Mouse (Mus musculus): ENCODE measurements at regions not wholly inside any gene's neighbourhood (a gene's known extent, or its start where the extent isn't known, plus 50 kb on each side); places are given as distances from the start of the nearest gene placed in this dataset.

GRCm38 (mm10) chr13:26594313-26594712, 175.7 kb downstream of the Hdgfl1 start:
- Histone ChIP-seq H3K27me3 (no peaks in the 10 kb centered on the region), H3K27ac (replicated peaks) (no peak overlapping the region), H3K4me3 (no peak overlapping the region), H3K9me3 (no peaks in the 10 kb centered on the region), H3K4me2 (no peak overlapping the region), H3K9ac (no peak overlapping the region), H3K36me3 (no peaks in the 10 kb centered on the region), H3K4me1 (replicated peaks) (no peaks in the 10 kb centered on the region)
- ATAC-seq (ENCODE audit: low FRiP score, low read depth) = no peak

GRCm38 (mm10) chr13:26593750-26594149, 176.2 kb downstream of the Hdgfl1 start:
- Histone ChIP-seq H3K27me3 (no peaks in the 10 kb centered on the region), H3K9ac (no peak overlapping the region), H3K4me1 (replicated peaks) (no peaks in the 10 kb centered on the region), H3K36me3 (no peaks in the 10 kb centered on the region), H3K4me2 (no peak overlapping the region), H3K27ac (replicated peaks) (no peak overlapping the region), H3K4me3 (no peak overlapping the region), H3K9me3 (no peaks in the 10 kb centered on the region)
- 64% methylated on average over 1 of the region's 1 CpGs for WGBS
- no peak for ATAC-seq (ENCODE audit: low FRiP score, low read depth)

GRCm38 (mm10) chr13:26575890-26576543, 193.9 kb downstream of the Hdgfl1 start:
- Histone ChIP-seq H3K4me3 (no peak overlapping the region), H3K4me1 (replicated peaks) (no peaks in the 10 kb centered on the region), H3K9ac (no peak overlapping the region), H3K27me3 (no peaks in the 10 kb centered on the region), H3K9me3 (no peaks in the 10 kb centered on the region), H3K4me2 (no peak overlapping the region), H3K36me3 (no peaks in the 10 kb centered on the region), H3K27ac (replicated peaks) (0 out of 2 replicates have a peak overlapping the region, but pooled peaks have one; percentile 19)
- WGBS = 48% methylated on average over 2 of the region's 2 CpGs
- ATAC-seq (ENCODE audit: low FRiP score, low read depth) = peak; percentile 88

GRCm38 (mm10) chr13:26569422-26569821, 200.5 kb downstream of the Hdgfl1 start:
- no peaks in the 10 kb centered on the region for H3K9me3 ChIP-seq
- peak; percentile 51; the same call in 1 of the 2 replicates for ATAC-seq (ENCODE audit: low FRiP score, low read depth)
- no peak overlapping the region for H3K9ac ChIP-seq
- 19% methylated on average over 4 of the region's 4 CpGs for WGBS
- H3K4me2 ChIP-seq = no peak overlapping the region
- H3K27ac ChIP-seq (replicated peaks) = no peak overlapping the region
- no peaks in the 10 kb centered on the region for H3K27me3 ChIP-seq
- H3K4me1 ChIP-seq (replicated peaks) = peaks cover 3% of the 10 kb centered on the region; the same call in 1 of the 2 replicates
- no peaks in the 10 kb centered on the region for H3K36me3 ChIP-seq
- no peak overlapping the region for H3K4me3 ChIP-seq

DNA sequence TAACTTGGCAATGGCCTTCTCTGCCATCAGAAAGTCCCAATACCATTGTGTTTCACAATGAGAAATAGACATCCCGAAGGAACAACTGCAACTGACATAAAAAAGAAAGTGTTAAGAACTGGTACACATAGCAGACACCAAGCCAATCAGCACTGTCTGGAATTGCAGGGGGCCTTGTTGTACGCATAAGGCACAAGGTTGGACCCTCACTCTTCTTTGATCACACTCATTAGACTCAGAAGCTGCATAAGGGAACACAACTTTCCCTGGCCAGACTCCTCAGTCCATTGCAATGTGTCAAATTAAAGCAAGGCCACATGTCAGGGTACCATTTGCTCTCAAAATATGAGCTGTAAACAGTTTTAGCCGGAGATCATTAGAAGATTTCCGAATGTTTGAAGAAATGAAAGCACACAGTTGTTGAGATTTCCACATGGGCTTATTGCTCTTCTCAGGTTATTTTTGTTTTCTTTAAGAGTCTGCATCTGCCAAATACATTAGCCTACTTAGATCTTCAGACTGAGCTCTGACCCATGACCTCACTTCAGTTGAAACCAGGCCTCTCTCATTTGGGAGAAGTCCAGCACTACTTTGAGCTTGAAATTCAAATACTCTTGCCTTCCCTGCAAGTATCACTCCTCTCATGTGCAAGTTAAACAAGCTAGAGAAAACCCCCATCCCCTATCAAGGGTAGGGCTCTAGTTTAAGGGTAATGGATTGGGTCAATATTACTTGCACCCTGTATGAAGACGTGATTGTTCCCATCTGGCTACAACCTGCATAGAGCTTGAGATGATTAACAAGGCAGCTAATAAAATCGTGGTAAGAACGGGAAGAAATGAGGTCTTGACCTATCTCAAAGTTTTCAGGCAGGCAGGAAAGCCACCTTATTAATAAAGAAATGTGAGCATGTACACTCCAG, 204.8 kb downstream of the Hdgfl1 start:
- no peak overlapping the region for H3K9ac ChIP-seq
- H3K27ac ChIP-seq (replicated peaks) = no peak overlapping the region
- WGBS = 86% methylated on average over 7 of the region's 7 CpGs
- ATAC-seq (ENCODE audit: low FRiP score, low read depth) = no peak
- peaks cover 3% of the 10 kb centered on the region; the same call in 1 of the 2 replicates for H3K4me1 ChIP-seq (replicated peaks)
- H3K4me3 ChIP-seq = no peak overlapping the region
- no peaks in the 10 kb centered on the region for H3K36me3 ChIP-seq
- no peak overlapping the region for H3K4me2 ChIP-seq
- H3K9me3 ChIP-seq = no peaks in the 10 kb centered on the region
- H3K27me3 ChIP-seq = no peaks in the 10 kb centered on the region

- Histone ChIP-seq H3K27me3 (no peaks in the 10 kb centered on the region), H3K4me2 (no peak overlapping the region), H3K9me3 (no peaks in the 10 kb centered on the region), H3K9ac (no peak overlapping the region), H3K27ac (replicated peaks) (no peak overlapping the region), H3K36me3 (no peaks in the 10 kb centered on the region), H3K4me3 (no peak overlapping the region), H3K4me1 (replicated peaks) (no peaks in the 10 kb centered on the region)
- ATAC-seq (ENCODE audit: low FRiP score, low read depth) = no peak
- WGBS = 24% methylated on average over 1 of the region's 1 CpGs
These were observed 211.6 kb downstream of the Hdgfl1 start for GRCm38 (mm10) chr13:26558366-26558765.

GRCm38 (mm10) chr13:26554266-26554665, 215.7 kb downstream of the Hdgfl1 start:
- Histone ChIP-seq H3K27me3 (no peaks in the 10 kb centered on the region), H3K27ac (replicated peaks) (no peak overlapping the region), H3K9ac (no peak overlapping the region), H3K36me3 (no peaks in the 10 kb centered on the region), H3K4me1 (replicated peaks) (no peaks in the 10 kb centered on the region), H3K9me3 (no peaks in the 10 kb centered on the region), H3K4me2 (no peak overlapping the region), H3K4me3 (no peak overlapping the region)
- no peak for ATAC-seq (ENCODE audit: low FRiP score, low read depth)
- WGBS = 53% methylated on average over 6 of the region's 6 CpGs

- Histone ChIP-seq H3K4me2 (no peak overlapping the region), H3K4me1 (replicated peaks) (no peaks in the 10 kb centered on the region), H3K9ac (no peak overlapping the region), H3K4me3 (no peak overlapping the region), H3K27me3 (no peaks in the 10 kb centered on the region), H3K36me3 (no peaks in the 10 kb centered on the region), H3K9me3 (no peaks in the 10 kb centered on the region), H3K27ac (replicated peaks) (no peak overlapping the region)
- ATAC-seq (ENCODE audit: low FRiP score, low read depth) = no peak
- WGBS = 93% methylated on average over 3 of the region's 3 CpGs
These were observed 217.8 kb downstream of the Hdgfl1 start for GRCm38 (mm10) chr13:26552122-26552521.

GRCm38 (mm10) chr13:26538928-26539327, 231.0 kb downstream of the Hdgfl1 start:
- Histone ChIP-seq H3K4me2 (no peak overlapping the region), H3K27me3 (no peaks in the 10 kb centered on the region), H3K9me3 (no peaks in the 10 kb centered on the region), H3K36me3 (no peaks in the 10 kb centered on the region), H3K4me1 (replicated peaks) (no peaks in the 10 kb centered on the region), H3K4me3 (no peak overlapping the region), H3K27ac (replicated peaks) (no peak overlapping the region), H3K9ac (no peak overlapping the region)
- no peak for ATAC-seq (ENCODE audit: low FRiP score, low read depth)
- WGBS = 77% methylated on average over 1 of the region's 1 CpGs

- no peak for ATAC-seq (ENCODE audit: low FRiP score, low read depth)
- Histone ChIP-seq H3K27ac (replicated peaks) (no peak overlapping the region), H3K9ac (no peak overlapping the region), H3K9me3 (no peaks in the 10 kb centered on the region), H3K36me3 (no peaks in the 10 kb centered on the region), H3K27me3 (no peaks in the 10 kb centered on the region), H3K4me3 (no peak overlapping the region), H3K4me1 (replicated peaks) (no peaks in the 10 kb centered on the region), H3K4me2 (no peak overlapping the region)
- WGBS = 50% methylated on average over 2 of the region's 2 CpGs
These were observed 233.4 kb downstream of the Hdgfl1 start for GRCm38 (mm10) chr13:26536575-26536974.

DNA sequence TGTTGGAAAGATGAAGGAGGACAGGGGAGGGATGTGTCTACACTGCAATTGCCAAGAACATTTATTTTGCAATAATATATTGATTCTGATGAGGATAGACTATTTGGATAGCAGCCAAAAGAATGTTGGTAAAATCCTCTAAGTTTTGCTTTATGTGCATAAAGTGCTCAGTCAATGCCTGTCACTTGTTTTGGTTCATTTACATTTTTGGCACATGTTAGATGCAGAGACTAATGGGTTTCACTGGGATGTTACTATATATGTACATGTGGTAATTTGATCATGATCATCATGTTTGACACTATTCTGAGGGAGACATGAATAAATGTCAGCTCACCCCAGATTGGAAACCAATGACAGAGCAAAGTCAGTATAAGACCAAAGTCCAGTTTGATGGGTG, 237.2 kb downstream of the Hdgfl1 start:
- Histone ChIP-seq H3K4me1 (replicated peaks) (no peaks in the 10 kb centered on the region), H3K9me3 (no peaks in the 10 kb centered on the region), H3K36me3 (no peaks in the 10 kb centered on the region), H3K4me2 (no peak overlapping the region), H3K9ac (no peak overlapping the region), H3K27me3 (no peaks in the 10 kb centered on the region), H3K4me3 (no peak overlapping the region), H3K27ac (replicated peaks) (no peak overlapping the region)
- ATAC-seq (ENCODE audit: low FRiP score, low read depth) = no peak

GRCm38 (mm10) chr13:26519054-26519453, 250.9 kb downstream of the Hdgfl1 start:
- Histone ChIP-seq H3K27ac (replicated peaks) (no peak overlapping the region), H3K4me2 (no peak overlapping the region), H3K9ac (no peak overlapping the region), H3K36me3 (no peaks in the 10 kb centered on the region), H3K4me1 (replicated peaks) (no peaks in the 10 kb centered on the region; the same call in 1 of the 2 replicates), H3K27me3 (no peaks in the 10 kb centered on the region), H3K4me3 (no peak overlapping the region), H3K9me3 (no peaks in the 10 kb centered on the region)
- WGBS = 17% methylated on average over 1 of the region's 1 CpGs
- no peak for ATAC-seq (ENCODE audit: low FRiP score, low read depth)

Data from hindbrain, embryonic 15.5 days (tissue).